Mouse (Mus musculus): ENCODE measurements around the gene Pik3r2.

Gene Pik3r2

GRCm38 (mm10) chr8:70743656-70744590 is 32.6 kb downstream of the Pik3r2 start:
- no peak for DNase-seq (ENCODE audit: low read depth in 1 of 2, low spot score in 2 of 2)

GRCm38 (mm10) chr8:70742981-70743655 is 33.4 kb downstream of the Pik3r2 start:
- DNase-seq (ENCODE audit: low read depth in 1 of 2, low spot score in 2 of 2), result no peak

GRCm38 (mm10) chr8:70742176-70742575 is 34.3 kb downstream of the Pik3r2 start:
- DNase-seq (ENCODE audit: low read depth in 1 of 2, low spot score in 2 of 2), result no peak

DNA sequence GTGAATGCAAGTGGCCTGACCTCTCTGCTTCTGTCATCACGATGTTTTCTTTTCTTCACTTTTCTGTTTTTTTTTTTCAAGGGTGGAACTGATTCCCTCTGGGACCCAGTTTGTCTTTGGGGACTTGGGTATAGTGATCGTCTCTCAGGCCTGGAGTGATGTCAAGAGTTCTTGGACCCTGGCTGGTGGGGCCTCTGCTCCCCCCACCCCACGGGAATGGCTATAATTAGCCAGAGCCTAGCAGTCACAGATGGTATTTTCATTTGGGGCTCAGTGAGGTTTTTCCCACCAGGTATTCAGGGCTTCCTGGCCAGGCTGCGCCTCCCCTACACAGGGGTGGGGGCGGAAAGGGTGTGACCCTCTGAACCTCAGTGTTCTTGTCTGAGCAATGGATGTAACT is 34.9 kb downstream of the Pik3r2 start:
- no peak for DNase-seq (ENCODE audit: low read depth in 1 of 2, low spot score in 2 of 2)

- no peak for DNase-seq (ENCODE audit: low read depth in 1 of 2, low spot score in 2 of 2)
These were observed 38.3 kb downstream of the Pik3r2 start for GRCm38 (mm10) chr8:70738211-70738610.

GRCm38 (mm10) chr8:70737705-70738104 is 38.8 kb downstream of the Pik3r2 start:
- DNase-seq (ENCODE audit: low read depth in 1 of 2, low spot score in 2 of 2), result no peak

DNA sequence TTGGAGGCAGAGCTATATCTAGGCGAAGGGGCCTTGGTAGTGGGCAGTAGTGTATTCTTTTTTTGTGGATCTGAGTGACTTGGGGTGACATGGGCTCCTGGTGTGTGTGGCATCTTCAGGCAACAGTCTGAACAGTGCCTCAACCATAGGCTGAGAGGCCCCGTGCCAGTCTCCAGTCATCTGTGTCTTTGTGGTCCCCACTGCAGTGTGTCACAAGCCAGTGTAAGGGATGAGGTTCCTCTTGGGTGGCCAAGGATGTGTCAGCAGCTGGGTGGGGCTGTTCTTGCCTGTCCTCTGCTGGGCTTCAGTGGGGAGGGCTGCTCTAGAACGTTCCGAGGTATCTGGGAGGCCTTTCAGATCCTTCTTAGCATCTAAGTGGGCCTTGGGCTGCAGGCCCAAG is 45.6 kb downstream of the Pik3r2 start:
- no peak for DNase-seq (ENCODE audit: low read depth in 1 of 2, low spot score in 2 of 2)

DNA sequence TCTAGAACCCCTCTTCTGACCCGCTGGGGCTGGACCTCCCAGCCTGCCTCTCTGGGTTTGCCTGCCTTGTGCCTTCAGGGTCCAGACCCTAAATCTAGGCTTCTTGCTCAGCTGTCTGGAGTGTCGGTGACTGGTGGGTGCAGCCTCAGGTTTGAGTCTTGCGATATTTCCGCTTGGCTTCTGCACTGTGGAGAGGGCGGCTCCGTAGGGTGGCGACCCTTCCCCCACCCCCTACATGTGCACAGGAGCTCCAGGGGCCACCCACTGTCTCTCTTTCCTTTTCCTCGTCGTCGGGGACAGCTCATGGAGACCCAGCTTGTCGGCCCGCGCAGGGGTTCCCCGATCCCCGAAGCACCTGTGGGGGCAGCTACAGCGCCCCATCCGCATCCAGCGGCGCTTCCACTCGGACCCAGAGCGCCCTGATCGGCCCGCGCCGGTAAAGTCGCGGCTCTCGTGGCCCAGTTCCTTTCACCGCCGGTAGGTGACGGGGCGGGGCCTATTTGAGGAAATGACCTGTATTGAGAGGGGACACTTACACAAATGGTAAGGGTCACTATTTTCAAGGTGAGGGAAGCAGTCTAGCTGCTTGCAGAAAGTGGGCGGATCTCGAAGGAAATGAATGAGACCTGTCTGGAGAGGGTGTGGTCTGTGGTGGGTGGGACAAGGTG is 46.6 kb downstream of the Pik3r2 start:
- DNase-seq (ENCODE audit: low read depth in 1 of 2, low spot score in 2 of 2), result no peak

DNA sequence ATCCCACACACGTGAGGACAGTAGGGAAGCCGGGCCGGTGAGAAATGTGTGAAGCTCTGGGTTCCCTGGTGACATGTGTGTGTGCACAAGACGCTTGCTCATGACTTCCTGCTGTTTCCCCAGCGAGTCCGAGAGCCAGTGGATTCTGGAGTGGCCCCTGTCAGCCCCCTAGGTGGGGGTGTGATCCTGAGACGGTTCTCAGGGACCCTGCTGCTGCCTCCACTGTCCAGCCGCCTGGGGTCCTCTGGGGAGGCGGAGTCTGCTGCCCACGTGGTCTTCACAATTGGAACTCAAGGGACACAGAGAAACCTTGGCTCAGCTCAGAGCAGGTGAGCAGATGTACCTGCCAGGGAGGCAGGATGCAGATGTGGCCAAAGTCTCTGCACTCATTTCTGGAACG is 49.8 kb downstream of the Pik3r2 start:
- no peak for DNase-seq (ENCODE audit: low read depth in 1 of 2, low spot score in 2 of 2)

DNA sequence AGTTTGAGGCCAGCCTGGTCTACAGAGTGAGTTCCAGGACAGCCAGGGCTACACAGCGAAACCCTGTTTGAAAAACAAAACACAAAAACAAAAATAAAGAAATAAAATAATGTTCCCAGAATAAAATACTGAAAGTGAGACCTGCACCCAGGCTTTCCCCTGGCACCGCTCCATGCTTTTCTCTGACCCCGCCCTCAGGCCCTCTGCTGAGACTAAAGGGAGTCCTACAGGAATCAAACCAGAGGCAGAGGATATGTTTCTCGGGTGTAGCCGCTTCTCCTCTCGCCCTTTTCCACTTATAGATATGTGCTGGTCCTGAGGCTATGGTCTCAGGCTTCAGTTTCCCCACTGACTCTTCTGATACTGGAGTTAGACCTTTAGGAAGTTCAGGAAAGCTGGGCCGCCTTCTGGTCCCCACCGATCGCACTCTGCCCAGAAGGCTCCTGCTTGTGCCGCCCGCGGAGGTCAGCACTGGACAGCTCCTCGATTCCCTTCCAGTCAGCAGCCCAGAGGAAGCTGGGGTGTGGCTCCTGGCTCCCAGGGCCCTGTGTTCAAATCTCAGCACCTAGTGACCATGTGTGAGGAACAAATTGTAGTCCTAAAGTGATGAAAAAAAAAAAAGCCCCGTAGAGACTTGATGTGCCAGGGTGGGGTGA is 50.6 kb downstream of the Pik3r2 start:
- DNase-seq (ENCODE audit: low read depth in 1 of 2, low spot score in 2 of 2), result no peak

DNA sequence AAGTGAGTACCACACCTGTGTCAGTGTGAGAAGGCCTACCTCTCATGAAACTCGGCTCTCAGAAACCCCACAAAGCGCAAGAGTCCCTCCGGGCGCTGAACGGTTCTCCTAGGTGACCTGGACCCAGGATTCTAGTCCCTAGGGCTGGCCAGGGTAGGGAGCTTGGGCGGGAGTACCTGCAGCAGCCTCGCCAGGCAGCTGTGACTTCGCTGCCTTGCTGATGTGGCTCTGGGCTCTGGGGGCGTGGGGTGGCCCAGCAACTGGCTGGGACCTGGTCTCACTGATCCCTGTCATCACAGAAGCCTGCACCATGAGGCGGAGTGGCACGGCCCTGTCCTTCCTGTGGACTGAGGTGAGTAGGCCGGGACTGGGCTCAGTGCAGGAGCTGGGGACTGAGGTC is 52.3 kb downstream of the Pik3r2 start:
- DNase-seq (ENCODE audit: low read depth in 1 of 2, low spot score in 2 of 2), result no peak

DNA sequence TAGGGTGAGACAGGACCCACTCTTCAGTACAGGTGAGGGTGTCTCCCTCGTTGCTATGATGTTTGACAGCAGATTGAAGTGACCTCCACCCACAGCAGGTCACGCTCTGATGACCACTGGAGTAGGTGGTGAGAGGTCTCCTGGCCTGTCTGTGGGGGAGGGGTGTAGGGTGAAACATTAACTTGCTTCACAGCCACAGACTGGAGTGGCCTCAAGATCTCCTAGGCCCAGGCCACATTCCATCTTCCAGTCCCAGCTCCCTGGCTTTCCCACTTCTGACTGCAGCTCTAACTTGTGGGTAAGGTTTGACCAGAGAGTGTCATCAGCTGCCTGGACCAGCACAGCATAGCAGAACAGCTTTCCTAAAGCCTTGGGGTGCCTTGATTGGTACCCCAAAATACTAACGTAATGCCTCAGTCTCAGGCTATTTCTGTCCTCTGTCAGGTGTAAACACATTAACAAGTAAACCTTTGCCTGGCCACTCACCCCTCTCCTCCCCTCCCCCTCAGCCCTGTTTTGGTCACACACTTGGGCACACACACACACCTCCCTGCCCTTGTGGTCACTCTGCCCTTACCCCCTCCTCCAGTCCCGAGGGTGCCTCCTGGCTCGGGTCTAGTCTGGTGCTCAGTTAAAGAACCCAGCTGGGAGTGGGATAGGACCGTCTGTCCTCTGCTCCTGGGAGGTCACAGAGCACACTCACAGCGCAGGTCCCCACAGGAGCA is 52.9 kb downstream of the Pik3r2 start, which contains the start of gene Pde4c:
TSS of gene Pde4c (plus strand) at position 235 of the 725 bp plus-strand sequence.
- DNase-seq (ENCODE audit: low read depth in 1 of 2, low spot score in 2 of 2), result no peak

GRCm38 (mm10) chr8:70721601-70722000 is 54.9 kb downstream of the Pik3r2 start:
- DNase-seq (ENCODE audit: low read depth in 1 of 2, low spot score in 2 of 2), result no peak

DNA sequence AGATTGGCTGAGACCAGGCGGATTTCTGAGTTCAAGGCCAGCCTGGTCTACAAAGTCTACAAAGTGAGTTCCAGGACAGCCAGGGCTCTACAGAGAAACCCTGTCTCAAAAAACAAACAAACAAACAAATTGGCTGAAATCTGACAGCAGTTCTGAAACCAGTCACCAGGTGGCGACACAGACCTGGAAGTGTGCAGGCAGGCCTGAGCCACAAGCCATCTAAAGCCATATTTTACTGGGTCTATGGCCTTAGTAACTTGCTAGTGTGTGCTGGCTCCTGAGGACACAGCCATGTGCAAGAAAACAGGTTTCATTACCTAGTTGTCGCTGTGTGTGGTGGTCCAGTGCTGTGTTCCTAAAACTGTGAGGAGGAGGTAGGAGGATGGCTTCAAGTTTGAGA is 55.8 kb downstream of the Pik3r2 start:
- DNase-seq (ENCODE audit: low read depth in 1 of 2, low spot score in 2 of 2), result peak in 1 of 2 experiments; percentile 79

GRCm38 (mm10) chr8:70719796-70720270 is 56.7 kb downstream of the Pik3r2 start:
- peak in 1 of 2 experiments; percentile 65 for DNase-seq (ENCODE audit: low read depth in 1 of 2, low spot score in 2 of 2)

GRCm38 (mm10) chr8:70718297-70718696 is 58.2 kb downstream of the Pik3r2 start, which contains the start of gene Gm3336:
TSS of gene Gm3336 (plus strand) at chr8:70718543.
- no peak for DNase-seq (ENCODE audit: low read depth in 1 of 2, low spot score in 2 of 2)
